Mouse (Mus musculus) kidney, adult 2 months (tissue): ENCODE measurements at regions not wholly inside any gene's neighbourhood (a gene's known extent, or its start where the extent isn't known, plus 50 kb on each side); places are given as distances from the start of the nearest gene placed in this dataset.

Source experiments
- DNase-seq: peaks from one replicate; pipeline ENCODE4 v3.0.0; 2021
- H3K27ac ChIP-seq: fragments of 200-500 bp; 2 replicates; pipeline ENCODE4 v1.5.1; 2012; ENCODE audit warnings: low read depth, low read length, control low read depth, inconsistent platforms; ENCODE audit not compliant: insufficient read depth
- H3K27me3 ChIP-seq: fragments of 200-500 bp; replicated peaks from 2 replicates; pipeline ENCODE4 v1.6.1; 2012; ENCODE audit warnings: mild to moderate bottlenecking, moderate library complexity, low read length, inconsistent platforms; ENCODE audit not compliant: control insufficient read depth, insufficient read depth
- H3K36me3 ChIP-seq: fragments of 200-500 bp; 2 replicates; pipeline ENCODE4 v1.6.1; 2012; ENCODE audit warnings: mild to moderate bottlenecking, moderate library complexity, low read length, inconsistent platforms; ENCODE audit not compliant: control insufficient read depth, insufficient read depth
- H3K4me1 ChIP-seq: fragments of 200-500 bp; 2 replicates; pipeline ENCODE4 v1.6.1; 2011; ENCODE audit warnings: low read length; ENCODE audit not compliant: control insufficient read depth, insufficient read depth
- H3K4me3 ChIP-seq: fragments of 200-500 bp; 2 replicates; pipeline ENCODE4 v1.5.1; 2011; ENCODE audit warnings: mild to moderate bottlenecking, low read depth, low read length, control low read depth; ENCODE audit not compliant: insufficient read depth
- CTCF ChIP-seq: fragments of 200-500 bp; conservative IDR thresholded peaks from 2 replicates; pipeline ENCODE4 v1.5.1; 2011; ENCODE audit warnings: low read depth, mild to moderate bottlenecking, control low read depth, low read length, moderate library complexity, mixed read lengths; ENCODE audit not compliant: insufficient read depth, insufficient read length
- POLR2A ChIP-seq: fragments of 200-500 bp; IDR thresholded peaks from one replicate; pipeline ENCODE4 v1.6.1; 2011; ENCODE audit warnings: low read depth, low read length, control low read depth
- WGBS: fragments of 180-500 bp; shearing (Covaris S2); methylation state at CpG from one replicate; pipeline ENCODE4 v1.1.7; 2018; 5-methylcytosine and 5-hydroxymethylcytosine counted together

- H3K4me1 ChIP-seq = no peaks in the 10 kb centered on the region
- TF ChIP-seq POLR2A (no peak), CTCF (no peak)
- peak; percentile 59 for DNase-seq
- 38% methylated on average over 1 of the region's 1 CpGs for WGBS
- H3K27ac ChIP-seq = no peak overlapping the region
- no peaks in the 10 kb centered on the region for H3K36me3 ChIP-seq
- no peaks in the 10 kb centered on the region for H3K27me3 ChIP-seq
- H3K4me3 ChIP-seq = no peak overlapping the region
Measured at GRCm38 (mm10) chr11:57432299-57432698, 86.1 kb downstream of the Fam114a2 start.

GRCm38 (mm10) chr11:57431886-57432285 lies 86.5 kb downstream of the Fam114a2 start:
- no peak for TF ChIP-seq POLR2A
- TF ChIP-seq CTCF = no peak
- no peaks in the 10 kb centered on the region for H3K27me3 ChIP-seq
- no peak for DNase-seq
- no peaks in the 10 kb centered on the region for H3K36me3 ChIP-seq
- H3K4me1 ChIP-seq = no peaks in the 10 kb centered on the region
- H3K4me3 ChIP-seq = no peak overlapping the region
- no peak overlapping the region for H3K27ac ChIP-seq

GRCm38 (mm10) chr11:57426046-57426805 lies 92.2 kb downstream of the Fam114a2 start:
- no peak overlapping the region for H3K27ac ChIP-seq
- H3K4me3 ChIP-seq = no peak overlapping the region
- no peaks in the 10 kb centered on the region for H3K4me1 ChIP-seq
- no peaks in the 10 kb centered on the region for H3K36me3 ChIP-seq
- DNase-seq = peak; percentile 41
- no peak for TF ChIP-seq POLR2A
- peak; percentile 51 for TF ChIP-seq CTCF
- WGBS = 38% methylated on average over 12 of the region's 12 CpGs
- no peaks in the 10 kb centered on the region for H3K27me3 ChIP-seq

GRCm38 (mm10) chr11:57419416-57419815 lies 99.0 kb downstream of the Fam114a2 start:
- no peaks in the 10 kb centered on the region for H3K27me3 ChIP-seq
- H3K4me3 ChIP-seq = no peak overlapping the region
- TF ChIP-seq CTCF = no peak
- TF ChIP-seq POLR2A = no peak
- no peaks in the 10 kb centered on the region for H3K4me1 ChIP-seq
- H3K27ac ChIP-seq = no peak overlapping the region
- DNase-seq = no peak
- no peaks in the 10 kb centered on the region for H3K36me3 ChIP-seq
- 57% methylated on average over 6 of the region's 6 CpGs for WGBS

- H3K4me1 ChIP-seq = no peaks in the 10 kb centered on the region
- no peak for DNase-seq
- 87% methylated on average over 11 of the region's 11 CpGs for WGBS
- no peaks in the 10 kb centered on the region for H3K36me3 ChIP-seq
- no peak overlapping the region for H3K27ac ChIP-seq
- H3K4me3 ChIP-seq = no peak overlapping the region
- TF ChIP-seq CTCF (no peak), POLR2A (no peak)
- no peaks in the 10 kb centered on the region for H3K27me3 ChIP-seq
Measured at GRCm38 (mm10) chr11:57416011-57416410, 102.4 kb downstream of the Fam114a2 start.

GRCm38 (mm10) chr11:57415167-57415566 lies 103.2 kb downstream of the Fam114a2 start:
- Histone ChIP-seq H3K27ac (no peak overlapping the region), H3K4me3 (no peak overlapping the region), H3K27me3 (no peaks in the 10 kb centered on the region), H3K4me1 (no peaks in the 10 kb centered on the region), H3K36me3 (no peaks in the 10 kb centered on the region)
- no peak for TF ChIP-seq POLR2A
- TF ChIP-seq CTCF = no peak
- DNase-seq = no peak
- WGBS = 58% methylated on average over 5 of the region's 5 CpGs

GRCm38 (mm10) chr11:57414697-57415096 lies 103.7 kb downstream of the Fam114a2 start:
- WGBS = 55% methylated on average over 7 of the region's 7 CpGs
- Histone ChIP-seq H3K36me3 (no peaks in the 10 kb centered on the region), H3K27me3 (no peaks in the 10 kb centered on the region), H3K4me1 (no peaks in the 10 kb centered on the region), H3K27ac (no peak overlapping the region), H3K4me3 (no peak overlapping the region)
- TF ChIP-seq CTCF (no peak), POLR2A (no peak)
- no peak for DNase-seq

- H3K27me3 ChIP-seq = no peaks in the 10 kb centered on the region
- no peak overlapping the region for H3K27ac ChIP-seq
- H3K4me1 ChIP-seq = no peaks in the 10 kb centered on the region
- no peaks in the 10 kb centered on the region for H3K36me3 ChIP-seq
- H3K4me3 ChIP-seq = no peak overlapping the region
- DNase-seq = no peak
- 78% methylated on average over 4 of the region's 4 CpGs for WGBS
- no peak for TF ChIP-seq CTCF
- no peak for TF ChIP-seq POLR2A
Measured at GRCm38 (mm10) chr11:57413271-57413670, 105.1 kb downstream of the Fam114a2 start.
